Mouse (Mus musculus) spleen, adult 2 months (tissue): ENCODE results near the gene Dync1li1. TPM values are rescaled to one million over a fixed set of nuclear protein-coding genes. Genes with fewer than 3 reads are reported as not detected.

Source experiments
- DNase-seq, 2 experiments: peaks; one replicate each; pipeline versions ENCODE4 v3.0.0 to v3.0.0-alpha.2; 2012 to 2021; ENCODE audit warnings: low spot score in 2 of 2, low read depth in 1 of 2
- H3K27ac ChIP-seq: fragments of 200-500 bp; 2 replicates; pipeline ENCODE4 v1.5.1; 2012; ENCODE audit warnings: low read length, inconsistent platforms; ENCODE audit not compliant: insufficient read depth
- H3K27me3 ChIP-seq: fragments of 200-500 bp; 2 replicates; pipeline ENCODE4 v1.6.1; 2012; ENCODE audit warnings: mild to moderate bottlenecking, moderate library complexity, low read length, inconsistent platforms; ENCODE audit not compliant: control insufficient read depth, insufficient read depth
- H3K36me3 ChIP-seq: fragments of 200-500 bp; 2 replicates; pipeline ENCODE4 v1.6.1; 2012; ENCODE audit warnings: mild to moderate bottlenecking, low read length, inconsistent platforms; ENCODE audit not compliant: control insufficient read depth, insufficient read depth
- H3K4me1 ChIP-seq: fragments of 200-500 bp; 2 replicates; pipeline ENCODE4 v1.6.1; 2011; ENCODE audit warnings: inconsistent platforms; ENCODE audit not compliant: control insufficient read depth, insufficient read depth, insufficient read length
- H3K4me3 ChIP-seq: fragments of 200-500 bp; 2 replicates; pipeline ENCODE4 v1.5.1; 2011; ENCODE audit warnings: mild to moderate bottlenecking, inconsistent platforms; ENCODE audit not compliant: insufficient read depth, insufficient read length; ENCODE audit errors: extremely low read depth
- CTCF ChIP-seq: fragments of 200-500 bp; IDR thresholded peaks from 2 replicates; pipeline ENCODE4 v1.5.1; 2011; ENCODE audit warnings: mild to moderate bottlenecking, inconsistent platforms; ENCODE audit not compliant: insufficient read depth, insufficient read length, insufficient replicate concordance; ENCODE audit errors: extremely low read depth
- POLR2A ChIP-seq: fragments of 200-500 bp; IDR thresholded peaks from 2 replicates; pipeline ENCODE4 v1.6.1; 2011; ENCODE audit warnings: low read depth, low read length, inconsistent platforms
- WGBS: fragments of 180-500 bp; shearing (Covaris S2); methylation state at CpG from one replicate; pipeline ENCODE4 v1.1.7; 2018; 5-methylcytosine and 5-hydroxymethylcytosine counted together
- polyA plus RNA-seq: library from polyadenylated mRNA; depleted of rRNA; stranded (reverse); fragments of >200 nt; gene quantifications from 2 replicates; pipeline ENCODE4 v1.2.3, GENCODE M21; 2012

Gene Dync1li1
- polyA plus RNA-seq, 1 experiment = 9.8 TPM

- H3K27ac ChIP-seq = no peak overlapping the region
- TF ChIP-seq CTCF (no peak), POLR2A (no peak)
- H3K4me1 ChIP-seq = no peaks in the 10 kb centered on the region
- 82% methylated on average over 5 of the region's 5 CpGs for WGBS
- H3K4me3 ChIP-seq = no peak overlapping the region
- H3K27me3 ChIP-seq = no peaks in the 10 kb centered on the region
- H3K36me3 ChIP-seq = no peaks in the 10 kb centered on the region
- no peak for DNase-seq
Measured at GRCm38 (mm10) chr9:114678576-114678975, 10.0 kb upstream of the Dync1li1 start.

GRCm38 (mm10) chr9:114679944-114680343 lies 8.6 kb upstream of the Dync1li1 start:
- Histone ChIP-seq H3K4me1 (no peaks in the 10 kb centered on the region), H3K4me3 (no peak overlapping the region), H3K27me3 (no peaks in the 10 kb centered on the region), H3K27ac (no peak overlapping the region), H3K36me3 (no peaks in the 10 kb centered on the region)
- TF ChIP-seq CTCF = no peak
- TF ChIP-seq POLR2A = no peak
- no peak for DNase-seq
- 75% methylated on average over 5 of the region's 5 CpGs for WGBS

- no peak for TF ChIP-seq POLR2A
- no peak for TF ChIP-seq CTCF
- Histone ChIP-seq H3K4me1 (no peaks in the 10 kb centered on the region), H3K27ac (no peak overlapping the region), H3K36me3 (no peaks in the 10 kb centered on the region), H3K4me3 (no peak overlapping the region), H3K27me3 (no peaks in the 10 kb centered on the region)
- 86% methylated on average over 6 of the region's 6 CpGs for WGBS
- DNase-seq = no peak
Measured at GRCm38 (mm10) chr9:114680531-114680930, 8.1 kb upstream of the Dync1li1 start.

- Histone ChIP-seq H3K27ac (no peak overlapping the region), H3K4me1 (no peaks in the 10 kb centered on the region), H3K36me3 (no peaks in the 10 kb centered on the region), H3K27me3 (no peaks in the 10 kb centered on the region), H3K4me3 (no peak overlapping the region)
- TF ChIP-seq POLR2A (no peak), CTCF (no peak)
- no peak for DNase-seq
- WGBS = 51% methylated on average over 4 of the region's 4 CpGs
Measured at GRCm38 (mm10) chr9:114682193-114682592, 6.4 kb upstream of the Dync1li1 start.

GRCm38 (mm10) chr9:114686245-114686644 lies 2.3 kb upstream of the Dync1li1 start:
- WGBS = 77% methylated on average over 7 of the region's 7 CpGs
- H3K27ac ChIP-seq = no peak overlapping the region

GRCm38 (mm10) chr9:114687639-114688038 lies 951 bp upstream of the Dync1li1 start:
- Histone ChIP-seq H3K27ac (no peak overlapping the region), H3K4me3 (no peak overlapping the region), H3K36me3 (no peaks in the 10 kb centered on the region), H3K4me1 (peaks cover 9% of the 10 kb centered on the region; the same call in 1 of the 2 replicates), H3K27me3 (no peaks in the 10 kb centered on the region)
- TF ChIP-seq CTCF (no peak), POLR2A (no peak)
- 86% methylated on average over 13 of the region's 13 CpGs for WGBS
- no peak for DNase-seq

More at GRCm38 (mm10) chr9:114686245-114686644, 2.3 kb upstream of the Dync1li1 start:
- no peak for DNase-seq
- Histone ChIP-seq H3K36me3 (no peaks in the 10 kb centered on the region), H3K4me1 (peaks cover 9% of the 10 kb centered on the region; the same call in 1 of the 2 replicates), H3K27me3 (no peaks in the 10 kb centered on the region), H3K4me3 (no peak overlapping the region)
- TF ChIP-seq POLR2A (no peak), CTCF (no peak)

GRCm38 (mm10) chr9:114688953-114689407 lies 390 bp downstream of the Dync1li1 start:
- Histone ChIP-seq H3K36me3 (no peaks in the 10 kb centered on the region; the same call in 1 of the 2 replicates), H3K4me1 (peaks cover 9% of the 10 kb centered on the region; the same call in 1 of the 2 replicates), H3K4me3 (peak overlapping the region; percentile 94), H3K27ac (peak overlapping the region; percentile 78), H3K27me3 (no peaks in the 10 kb centered on the region)
- TF ChIP-seq CTCF (no peak), POLR2A (no peak)
- WGBS = under 1% methylated on average over 50 of the region's 50 CpGs
- DNase-seq = peak in 1 of 2 experiments; percentile 11
